Mouse (Mus musculus): Measurements from ENCODE around the gene Gapdhs. TPM values are rescaled to one million over a fixed set of nuclear protein-coding genes. Genes with fewer than 3 reads are reported as not detected.

Gene Gapdhs
- polyA plus RNA-seq, 1 experiment from 2014 or later, result 1.2 TPM

DNA sequence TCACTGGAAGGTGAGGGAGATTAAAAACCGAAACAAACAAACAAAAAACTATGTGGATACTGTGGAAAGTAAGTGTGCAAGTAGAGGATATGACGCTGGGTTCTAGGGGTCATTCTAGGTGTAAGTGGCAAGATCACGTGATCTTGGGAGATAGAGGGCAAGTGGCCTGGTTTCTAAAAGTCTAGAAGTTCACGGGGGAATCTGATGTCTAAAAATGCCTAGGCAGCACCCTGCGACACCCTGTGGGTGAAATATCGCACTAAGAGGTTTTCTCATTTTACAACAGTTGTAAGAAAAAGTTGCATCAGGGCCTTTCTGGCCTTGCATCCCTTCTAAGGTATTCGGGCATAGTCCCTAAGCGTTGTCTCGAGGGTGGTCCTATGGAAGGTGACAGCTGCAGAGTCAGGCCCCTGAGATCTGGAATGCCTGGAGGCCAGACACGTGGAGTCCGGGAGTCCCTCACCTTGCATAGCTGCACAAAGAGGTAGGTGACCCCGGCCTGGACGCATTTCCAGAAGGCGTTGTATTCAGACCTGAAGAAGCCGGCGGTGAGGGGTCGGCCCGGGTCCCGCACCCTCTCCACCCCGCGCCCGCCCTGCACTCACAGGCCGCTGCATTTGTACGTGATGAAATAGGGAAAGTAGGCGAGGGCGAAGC is 14.6 kb downstream of the Gapdhs start:
- H3K9me3 ChIP-seq (ENCODE audit: control insufficient read depth, low read length), result no peaks in the 10 kb centered on the region
- peak overlapping the region; percentile 78 for H3K4me3 ChIP-seq (ENCODE audit: low read depth, low read length)
- peaks cover 11% of the 10 kb centered on the region for H3K36me3 ChIP-seq (ENCODE audit: control insufficient read depth, insufficient read depth, low read length)
- peak; percentile 44 for ATAC-seq (ENCODE audit: low read depth)
- H3K27me3 ChIP-seq (ENCODE audit: control insufficient read depth, insufficient read depth, low read length), result no peaks in the 10 kb centered on the region
- peak overlapping the region; percentile 94 for H3K27ac ChIP-seq (ENCODE audit: low read depth, low read length)
- peak overlapping the region; percentile 72 for H3K4me2 ChIP-seq (ENCODE audit: low read depth, low read length)
- 8% methylated on average over 26 of the region's 26 CpGs for WGBS
- peak overlapping the region; percentile 80 for H3K9ac ChIP-seq (replicated peaks; ENCODE audit: low read depth, low read length)
- H3K4me1 ChIP-seq (ENCODE audit: control insufficient read depth, insufficient read depth, low read length), result peaks cover 21% of the 10 kb centered on the region

DNA sequence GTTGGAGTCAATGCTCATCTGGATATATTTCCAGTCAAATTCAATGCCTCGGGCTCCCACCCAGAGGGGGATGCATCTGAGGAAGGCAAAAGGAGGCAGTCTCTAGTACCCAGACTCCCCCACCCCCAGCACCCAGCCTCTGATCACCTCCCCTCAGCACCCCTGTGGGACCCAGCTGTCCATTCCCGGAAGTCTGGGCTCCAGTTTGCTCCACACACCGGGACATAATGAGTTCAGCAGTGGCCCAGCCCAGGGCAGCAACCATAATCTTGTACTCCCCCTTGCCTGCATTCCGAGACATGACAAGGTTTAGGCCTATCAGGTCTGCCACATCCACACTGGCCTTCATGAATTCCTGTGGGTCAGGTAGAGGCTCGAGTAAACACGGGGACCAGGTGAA is 15.3 kb downstream of the Gapdhs start:
- no peak for ATAC-seq (ENCODE audit: low read depth)
- WGBS, result 87% methylated on average over 6 of the region's 6 CpGs

DNA sequence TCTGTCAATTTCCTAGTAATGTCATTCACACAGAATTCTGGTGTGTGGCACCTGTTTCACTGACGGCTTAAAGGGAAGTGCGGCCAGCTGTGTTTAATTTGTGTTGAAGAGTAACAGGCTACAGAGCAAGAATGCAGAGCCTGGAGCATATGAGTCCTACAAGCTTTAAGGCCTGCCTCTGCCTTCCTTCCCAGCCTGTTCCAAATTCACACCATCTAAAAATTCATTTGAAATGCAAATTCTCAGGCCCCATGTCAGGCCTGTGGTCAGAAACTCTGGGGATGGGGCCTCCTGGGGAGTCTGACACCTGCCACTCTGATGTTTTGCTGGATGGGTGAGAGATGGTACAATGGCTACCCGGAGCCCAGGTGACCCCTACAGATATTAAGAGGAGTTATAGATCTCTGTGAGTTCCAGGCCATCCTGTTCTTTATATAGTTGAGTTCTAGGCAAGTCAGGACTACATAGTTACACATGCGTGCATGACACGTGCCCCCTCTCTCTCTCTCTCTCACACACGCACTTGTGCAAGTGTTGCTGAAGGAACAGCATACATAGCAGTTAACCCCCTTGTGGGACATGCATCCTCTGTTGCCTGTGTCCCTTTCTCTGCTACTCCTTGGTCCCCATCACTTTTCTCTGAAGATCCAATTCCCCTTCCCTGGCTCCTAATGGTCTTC is 20.1 kb downstream of the Gapdhs start:
- H3K9me3 ChIP-seq (ENCODE audit: control insufficient read depth, low read length), result no peaks in the 10 kb centered on the region
- 0 out of 2 replicates have a peak, but pooled peaks cover 4% of the 10 kb centered on the region for H3K36me3 ChIP-seq (ENCODE audit: control insufficient read depth, insufficient read depth, low read length)
- ATAC-seq (ENCODE audit: low read depth), result no peak
- no peak overlapping the region for H3K4me2 ChIP-seq (ENCODE audit: low read depth, low read length)
- no peak overlapping the region for H3K27ac ChIP-seq (ENCODE audit: low read depth, low read length)
- 73% methylated on average over 6 of the region's 6 CpGs for WGBS
- H3K4me3 ChIP-seq (ENCODE audit: low read depth, low read length), result no peak overlapping the region
- no peak overlapping the region for H3K9ac ChIP-seq (replicated peaks; ENCODE audit: low read depth, low read length)
- no peaks in the 10 kb centered on the region for H3K27me3 ChIP-seq (ENCODE audit: control insufficient read depth, insufficient read depth, low read length)
- peaks cover 6% of the 10 kb centered on the region for H3K4me1 ChIP-seq (ENCODE audit: control insufficient read depth, insufficient read depth, low read length)

More for the DNA sequence above, 15.3 kb downstream of the Gapdhs start:
- Histone ChIP-seq H3K4me3 (ENCODE audit: low read depth, low read length) (peak overlapping the region; percentile 78; the same call in 1 of the 2 replicates), H3K4me1 (ENCODE audit: control insufficient read depth, insufficient read depth, low read length) (peaks cover 21% of the 10 kb centered on the region), H3K9me3 (ENCODE audit: control insufficient read depth, low read length) (no peaks in the 10 kb centered on the region), H3K27ac (ENCODE audit: low read depth, low read length) (no peak overlapping the region), H3K4me2 (ENCODE audit: low read depth, low read length) (peak overlapping the region; percentile 72), H3K27me3 (ENCODE audit: control insufficient read depth, insufficient read depth, low read length) (no peaks in the 10 kb centered on the region), H3K9ac (replicated peaks; ENCODE audit: low read depth, low read length) (peak overlapping the region; percentile 80; the same call in 1 of the 2 replicates), H3K36me3 (ENCODE audit: control insufficient read depth, insufficient read depth, low read length) (peaks cover 10% of the 10 kb centered on the region)

DNA sequence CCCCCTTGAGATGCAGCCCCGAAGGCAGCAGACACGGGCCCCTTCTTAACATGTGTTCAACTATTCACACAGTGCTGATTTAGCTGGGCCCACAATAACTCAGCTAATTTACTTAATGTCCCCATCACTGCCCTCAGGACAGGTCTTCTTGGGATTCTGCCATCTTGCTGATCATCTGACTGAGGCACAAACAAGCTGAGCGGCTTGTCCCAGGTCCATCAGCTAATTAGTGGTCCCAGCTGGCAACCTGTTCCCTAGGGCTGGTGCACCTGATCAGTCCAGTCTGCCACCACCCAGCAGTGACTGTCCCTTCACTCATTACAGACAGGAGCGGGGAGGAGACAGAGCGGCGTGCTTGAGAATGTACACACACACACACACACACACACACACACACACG is 22.2 kb downstream of the Gapdhs start:
- Histone ChIP-seq H3K4me3 (ENCODE audit: low read depth, low read length) (no peak overlapping the region), H3K27me3 (ENCODE audit: control insufficient read depth, insufficient read depth, low read length) (peaks cover 5% of the 10 kb centered on the region; the same call in 1 of the 2 replicates), H3K36me3 (ENCODE audit: control insufficient read depth, insufficient read depth, low read length) (no peaks in the 10 kb centered on the region), H3K4me1 (ENCODE audit: control insufficient read depth, insufficient read depth, low read length) (0 out of 2 replicates have a peak, but pooled peaks cover 4% of the 10 kb centered on the region), H3K9me3 (ENCODE audit: control insufficient read depth, low read length) (no peaks in the 10 kb centered on the region), H3K27ac (ENCODE audit: low read depth, low read length) (no peak overlapping the region), H3K4me2 (ENCODE audit: low read depth, low read length) (no peak overlapping the region), H3K9ac (replicated peaks; ENCODE audit: low read depth, low read length) (no peak overlapping the region)
- WGBS, result 48% methylated on average over 7 of the region's 7 CpGs
- ATAC-seq (ENCODE audit: low read depth), result no peak

DNA sequence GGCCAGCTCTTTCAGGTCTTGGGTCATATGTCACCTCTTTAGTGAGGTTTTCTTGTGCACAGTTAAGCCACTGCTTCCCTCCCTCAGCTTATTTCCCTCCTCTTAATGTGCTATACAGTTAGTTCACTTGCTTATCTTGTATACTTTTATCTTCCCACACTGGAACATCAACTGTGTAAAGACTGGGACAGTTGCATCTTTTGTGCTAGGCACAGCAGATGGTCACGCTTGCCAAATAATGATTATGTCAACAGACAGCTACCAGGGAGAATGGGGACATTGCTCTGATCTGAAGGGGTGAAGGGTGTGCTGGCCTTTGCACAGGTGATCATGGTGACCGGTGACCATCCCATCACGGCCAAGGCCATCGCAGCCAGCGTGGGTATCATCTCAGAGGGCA is 23.8 kb downstream of the Gapdhs start:
- Histone ChIP-seq H3K4me3 (ENCODE audit: low read depth, low read length) (no peak overlapping the region), H3K27me3 (ENCODE audit: control insufficient read depth, insufficient read depth, low read length) (peaks cover 5% of the 10 kb centered on the region; the same call in 1 of the 2 replicates), H3K9me3 (ENCODE audit: control insufficient read depth, low read length) (no peaks in the 10 kb centered on the region), H3K4me1 (ENCODE audit: control insufficient read depth, insufficient read depth, low read length) (0 out of 2 replicates have a peak, but pooled peaks cover 4% of the 10 kb centered on the region), H3K9ac (replicated peaks; ENCODE audit: low read depth, low read length) (no peak overlapping the region), H3K27ac (ENCODE audit: low read depth, low read length) (no peak overlapping the region), H3K36me3 (ENCODE audit: control insufficient read depth, insufficient read depth, low read length) (no peaks in the 10 kb centered on the region), H3K4me2 (ENCODE audit: low read depth, low read length) (no peak overlapping the region)
- WGBS, result 92% methylated on average over 5 of the region's 5 CpGs
- no peak for ATAC-seq (ENCODE audit: low read depth)

DNA sequence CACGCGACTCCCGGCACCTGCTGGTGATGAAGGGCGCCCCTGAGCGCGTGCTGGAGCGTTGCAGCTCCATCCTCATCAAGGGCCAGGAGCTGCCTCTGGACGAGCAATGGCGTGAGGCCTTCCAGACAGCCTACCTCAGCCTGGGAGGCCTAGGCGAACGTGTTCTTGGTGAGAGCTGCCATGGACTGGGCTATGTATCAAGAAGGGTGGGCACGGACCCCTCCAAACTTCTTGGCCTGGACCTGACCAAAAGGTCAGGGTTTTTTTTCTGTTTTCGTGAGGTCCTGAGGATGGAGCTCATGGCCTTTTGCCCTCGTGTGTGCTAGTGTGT is 25.8 kb downstream of the Gapdhs start:
- peak; percentile 47 for ATAC-seq (ENCODE audit: low read depth)
- H3K9me3 ChIP-seq (ENCODE audit: control insufficient read depth, low read length), result no peaks in the 10 kb centered on the region
- H3K27me3 ChIP-seq (ENCODE audit: control insufficient read depth, insufficient read depth, low read length), result peaks cover 5% of the 10 kb centered on the region; the same call in 1 of the 2 replicates
- no peak overlapping the region for H3K27ac ChIP-seq (ENCODE audit: low read depth, low read length)
- no peaks in the 10 kb centered on the region for H3K36me3 ChIP-seq (ENCODE audit: control insufficient read depth, insufficient read depth, low read length)
- H3K9ac ChIP-seq (replicated peaks; ENCODE audit: low read depth, low read length), result no peak overlapping the region
- 10% methylated on average over 14 of the region's 14 CpGs for WGBS
- peak overlapping the region; percentile 25 for H3K4me3 ChIP-seq (ENCODE audit: low read depth, low read length)
- peak overlapping the region; percentile 46 for H3K4me2 ChIP-seq (ENCODE audit: low read depth, low read length)
- H3K4me1 ChIP-seq (ENCODE audit: control insufficient read depth, insufficient read depth, low read length), result 0 out of 2 replicates have a peak, but pooled peaks cover 4% of the 10 kb centered on the region

DNA sequence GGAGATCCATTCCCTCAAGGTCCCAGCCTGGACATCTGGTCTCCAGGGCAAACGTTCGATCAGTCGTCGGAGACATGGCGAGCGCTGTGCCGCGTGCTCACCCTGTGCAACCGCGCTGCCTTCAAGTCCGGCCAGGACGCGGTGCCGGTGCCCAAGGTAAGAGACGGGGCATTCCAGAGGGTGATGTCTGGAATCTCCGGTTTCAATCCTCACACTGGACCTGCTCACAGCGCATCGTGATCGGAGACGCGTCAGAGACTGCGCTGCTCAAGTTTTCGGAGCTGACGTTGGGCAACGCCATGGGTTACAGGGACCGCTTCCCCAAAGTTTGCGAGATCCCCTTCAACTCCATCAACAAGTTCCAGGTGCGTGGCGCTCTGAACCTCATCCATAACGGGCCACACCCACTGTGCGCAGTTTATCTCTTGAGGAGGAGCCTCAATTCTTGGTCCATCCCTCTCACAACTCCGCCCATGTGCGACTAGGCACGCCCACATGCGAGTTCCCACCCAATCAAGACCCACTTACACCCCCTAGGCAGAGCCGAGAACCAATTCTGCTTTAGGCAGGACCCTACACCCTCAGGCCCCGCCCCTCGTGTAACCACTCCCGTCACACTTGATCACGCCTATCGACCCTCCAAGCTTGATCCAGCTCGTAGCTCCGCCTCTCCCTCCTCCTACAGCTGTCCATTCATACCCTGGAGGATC is 26.3 kb downstream of the Gapdhs start:
- H3K4me3 ChIP-seq (ENCODE audit: low read depth, low read length), result peak overlapping the region; percentile 25
- no peaks in the 10 kb centered on the region for H3K9me3 ChIP-seq (ENCODE audit: control insufficient read depth, low read length)
- 0 out of 2 replicates have a peak, but pooled peaks cover 4% of the 10 kb centered on the region for H3K4me1 ChIP-seq (ENCODE audit: control insufficient read depth, insufficient read depth, low read length)
- 1% methylated on average over 43 of the region's 43 CpGs for WGBS
- no peak overlapping the region for H3K27ac ChIP-seq (ENCODE audit: low read depth, low read length)
- peak; percentile 92 for ATAC-seq (ENCODE audit: low read depth)
- H3K36me3 ChIP-seq (ENCODE audit: control insufficient read depth, insufficient read depth, low read length), result no peaks in the 10 kb centered on the region
- H3K27me3 ChIP-seq (ENCODE audit: control insufficient read depth, insufficient read depth, low read length), result peaks cover 5% of the 10 kb centered on the region; the same call in 1 of the 2 replicates
- H3K4me2 ChIP-seq (ENCODE audit: low read depth, low read length), result peak overlapping the region; percentile 46
- no peak overlapping the region for H3K9ac ChIP-seq (replicated peaks; ENCODE audit: low read depth, low read length)

DNA sequence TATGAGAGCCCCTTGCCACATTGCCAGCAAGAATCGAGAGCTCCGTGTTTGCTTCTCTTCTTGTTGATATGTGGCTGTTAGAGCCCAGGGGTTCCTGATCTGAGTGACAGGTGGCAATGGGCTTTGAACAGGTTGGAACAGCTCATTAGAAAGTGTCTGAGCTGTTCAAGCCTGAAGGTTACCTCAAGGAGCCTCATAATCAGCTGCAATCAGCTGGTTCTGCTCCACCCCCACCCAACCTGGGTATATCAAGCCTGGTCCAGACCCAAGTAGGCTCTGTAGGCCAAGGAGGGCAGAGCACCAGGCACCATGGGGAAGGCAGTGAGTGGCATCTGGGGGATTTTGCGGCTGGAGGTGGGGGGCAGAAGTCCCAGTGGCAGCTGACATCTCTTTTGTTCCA is 31.5 kb downstream of the Gapdhs start, which contains the start of gene Atp4a:
Gene Atp4a (plus strand): TSS at position 268 of the 400 bp plus-strand sequence.
- Histone ChIP-seq H3K4me1 (ENCODE audit: control insufficient read depth, insufficient read depth, low read length) (no peaks in the 10 kb centered on the region), H3K4me3 (ENCODE audit: low read depth, low read length) (no peak within 1 kb of the TSS), H3K9me3 (ENCODE audit: control insufficient read depth, low read length) (no peaks in the 10 kb centered on the region), H3K9ac (replicated peaks; ENCODE audit: low read depth, low read length) (no peak within 1 kb of the TSS), H3K27ac (ENCODE audit: low read depth, low read length) (no peak within 1 kb of the TSS), H3K4me2 (ENCODE audit: low read depth, low read length) (no peak within 1 kb of the TSS), H3K36me3 (ENCODE audit: control insufficient read depth, insufficient read depth, low read length) (no peaks in the 10 kb centered on the region), H3K27me3 (ENCODE audit: control insufficient read depth, insufficient read depth, low read length) (no peaks in the 10 kb centered on the region)
- ATAC-seq (ENCODE audit: low read depth), result no peak
- 87% methylated on average over 3 of the region's 3 CpGs for WGBS
